Mouse (Mus musculus): ENCODE data around the gene Creld2. TPM values are rescaled to one million over a fixed set of nuclear protein-coding genes. Genes with fewer than 3 reads are reported as not detected.

The Creld2 gene
- polyA plus RNA-seq, 1 experiment from 2014 or later = 84.5 TPM

- no peak overlapping the region for H3K4me3 ChIP-seq (ENCODE audit: low read depth, low read length)
- WGBS = 78% methylated on average over 4 of the region's 4 CpGs
- no peak for DNase-seq (ENCODE audit: low spot score)
- peaks cover 9% of the 10 kb centered on the region for H3K4me1 ChIP-seq (ENCODE audit: control insufficient read depth, insufficient read depth, low read length)
- no peaks in the 10 kb centered on the region for H3K27me3 ChIP-seq (replicated peaks; ENCODE audit: control insufficient read depth, insufficient read depth, low read length)
- no peaks in the 10 kb centered on the region for H3K9me3 ChIP-seq (ENCODE audit: control insufficient read depth, low read length)
- ATAC-seq (ENCODE audit: low read depth) = no peak
- no peak overlapping the region for H3K4me2 ChIP-seq (ENCODE audit: low read depth, low read length)
- peaks cover 25% of the 10 kb centered on the region for H3K36me3 ChIP-seq (ENCODE audit: control insufficient read depth, insufficient read depth, low read length)
- H3K27ac ChIP-seq (replicated peaks; ENCODE audit: low read depth, low read length) = no peak overlapping the region
- H3K9ac ChIP-seq (ENCODE audit: low read depth, low read length) = no peak overlapping the region
These were observed 46.6 kb downstream of the Creld2 start for GRCm38 (mm10) chr15:88865888-88866695.

GRCm38 (mm10) chr15:88866934-88867356, 47.5 kb downstream of the Creld2 start:
- Histone ChIP-seq H3K9me3 (ENCODE audit: control insufficient read depth, low read length) (no peaks in the 10 kb centered on the region), H3K4me2 (ENCODE audit: low read depth, low read length) (no peak overlapping the region), H3K9ac (ENCODE audit: low read depth, low read length) (no peak overlapping the region), H3K36me3 (ENCODE audit: control insufficient read depth, insufficient read depth, low read length) (peaks cover 25% of the 10 kb centered on the region), H3K4me1 (ENCODE audit: control insufficient read depth, insufficient read depth, low read length) (peaks cover 9% of the 10 kb centered on the region), H3K27ac (replicated peaks; ENCODE audit: low read depth, low read length) (no peak overlapping the region), H3K27me3 (replicated peaks; ENCODE audit: control insufficient read depth, insufficient read depth, low read length) (no peaks in the 10 kb centered on the region), H3K4me3 (ENCODE audit: low read depth, low read length) (no peak overlapping the region)
- DNase-seq (ENCODE audit: low spot score) (no peak), ATAC-seq (ENCODE audit: low read depth) (no peak)
- 37% methylated on average over 7 of the region's 7 CpGs for WGBS

GRCm38 (mm10) chr15:88867368-88868023, 48.0 kb downstream of the Creld2 start:
- WGBS = 16% methylated on average over 5 of the region's 5 CpGs
- no peak overlapping the region for H3K4me2 ChIP-seq (ENCODE audit: low read depth, low read length)
- no peak overlapping the region for H3K4me3 ChIP-seq (ENCODE audit: low read depth, low read length)
- ATAC-seq (ENCODE audit: low read depth) (no peak), DNase-seq (ENCODE audit: low spot score) (no peak)
- H3K36me3 ChIP-seq (ENCODE audit: control insufficient read depth, insufficient read depth, low read length) = peaks cover 25% of the 10 kb centered on the region
- no peak overlapping the region for H3K9ac ChIP-seq (ENCODE audit: low read depth, low read length)
- no peaks in the 10 kb centered on the region for H3K27me3 ChIP-seq (replicated peaks; ENCODE audit: control insufficient read depth, insufficient read depth, low read length)
- H3K9me3 ChIP-seq (ENCODE audit: control insufficient read depth, low read length) = no peaks in the 10 kb centered on the region
- no peak overlapping the region for H3K27ac ChIP-seq (replicated peaks; ENCODE audit: low read depth, low read length)
- H3K4me1 ChIP-seq (ENCODE audit: control insufficient read depth, insufficient read depth, low read length) = peaks cover 9% of the 10 kb centered on the region

DNA sequence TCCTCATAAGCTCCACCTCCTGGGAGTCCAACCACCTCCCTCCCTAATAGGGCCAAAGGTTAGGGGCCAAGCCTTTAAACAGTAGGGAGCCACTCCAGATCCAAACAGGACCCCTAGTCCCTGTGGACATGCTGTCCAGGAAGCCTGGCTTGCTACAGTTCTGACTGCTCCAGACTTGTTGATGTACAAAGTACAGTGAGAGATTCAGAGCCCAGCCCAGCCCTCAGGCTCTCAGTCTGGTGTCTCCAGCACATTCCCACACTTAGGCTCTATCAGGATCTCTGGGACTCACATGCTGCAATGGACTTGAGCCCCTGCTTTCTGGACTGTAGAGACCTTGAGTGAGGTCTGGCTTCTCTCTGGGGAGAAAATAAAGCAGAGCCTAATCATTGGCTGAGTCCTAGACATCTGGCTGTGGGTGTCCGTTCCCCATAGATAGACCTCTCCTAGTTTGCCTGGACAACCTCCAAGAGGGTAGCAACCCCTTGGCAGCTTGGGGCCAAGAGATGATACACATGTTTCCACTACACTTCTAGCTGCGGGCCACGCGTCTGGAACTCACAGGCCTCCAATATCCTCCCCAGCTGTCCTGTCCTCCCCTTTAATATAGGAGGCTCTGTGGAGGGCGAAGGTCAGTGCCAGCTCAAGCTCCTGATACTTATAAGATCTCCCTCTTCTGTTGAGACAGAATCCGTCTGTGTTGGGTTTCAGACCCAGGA, 48.7 kb downstream of the Creld2 start:
- DNase-seq (ENCODE audit: low spot score) (no peak), ATAC-seq (ENCODE audit: low read depth) (no peak)
- H3K27me3 ChIP-seq (replicated peaks; ENCODE audit: control insufficient read depth, insufficient read depth, low read length) = no peaks in the 10 kb centered on the region
- peaks cover 9% of the 10 kb centered on the region for H3K4me1 ChIP-seq (ENCODE audit: control insufficient read depth, insufficient read depth, low read length)
- no peak overlapping the region for H3K9ac ChIP-seq (ENCODE audit: low read depth, low read length)
- peaks cover 25% of the 10 kb centered on the region for H3K36me3 ChIP-seq (ENCODE audit: control insufficient read depth, insufficient read depth, low read length)
- no peaks in the 10 kb centered on the region for H3K9me3 ChIP-seq (ENCODE audit: control insufficient read depth, low read length)
- H3K4me2 ChIP-seq (ENCODE audit: low read depth, low read length) = no peak overlapping the region
- 70% methylated on average over 6 of the region's 6 CpGs for WGBS
- no peak overlapping the region for H3K4me3 ChIP-seq (ENCODE audit: low read depth, low read length)
- H3K27ac ChIP-seq (replicated peaks; ENCODE audit: low read depth, low read length) = no peak overlapping the region; the same call in 1 of the 2 replicates

DNA sequence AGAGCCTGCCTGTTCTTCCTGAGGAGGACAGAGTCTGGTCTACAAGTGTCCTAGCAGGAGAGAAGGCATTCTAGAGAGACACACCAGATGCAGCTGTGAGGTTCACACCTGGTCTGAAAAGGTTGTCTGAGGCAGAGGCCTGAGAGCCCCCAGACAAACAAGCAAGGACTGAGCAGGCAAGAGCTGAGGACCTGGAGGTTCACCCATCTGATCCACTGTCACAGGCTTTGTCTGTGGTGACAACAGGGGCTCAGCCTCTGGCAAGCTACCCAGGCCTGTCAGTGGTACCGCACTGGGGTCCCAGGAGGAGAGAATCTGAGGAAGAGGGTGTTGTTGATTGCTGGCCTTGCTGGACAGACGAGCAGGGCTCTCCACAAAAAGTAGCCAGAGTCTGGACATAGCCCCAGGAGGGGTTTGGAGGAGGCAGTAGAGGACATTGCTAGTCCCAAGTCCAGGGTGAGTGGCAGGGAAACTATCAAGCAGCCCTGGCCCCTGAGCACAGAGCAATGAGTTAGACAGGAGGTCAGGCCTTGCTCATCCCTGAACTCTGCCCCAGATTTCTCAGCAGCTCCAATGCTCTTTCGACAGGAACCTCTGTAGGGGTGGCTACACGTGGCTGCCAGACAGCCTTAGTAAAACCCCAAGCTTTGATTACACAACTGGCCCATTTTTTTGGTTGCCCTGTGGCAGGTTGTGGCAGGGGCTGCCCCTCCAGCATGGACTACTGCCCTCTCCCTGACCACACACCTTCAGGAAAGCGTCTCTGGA, 51.2 kb downstream of the Creld2 start:
- Histone ChIP-seq H3K27me3 (replicated peaks; ENCODE audit: control insufficient read depth, insufficient read depth, low read length) (no peaks in the 10 kb centered on the region), H3K27ac (replicated peaks; ENCODE audit: low read depth, low read length) (no peak overlapping the region), H3K9ac (ENCODE audit: low read depth, low read length) (no peak overlapping the region), H3K4me3 (ENCODE audit: low read depth, low read length) (no peak overlapping the region), H3K36me3 (ENCODE audit: control insufficient read depth, insufficient read depth, low read length) (peaks cover 12% of the 10 kb centered on the region; the same call in 1 of the 2 replicates), H3K4me2 (ENCODE audit: low read depth, low read length) (no peak overlapping the region), H3K9me3 (ENCODE audit: control insufficient read depth, low read length) (no peaks in the 10 kb centered on the region), H3K4me1 (ENCODE audit: control insufficient read depth, insufficient read depth, low read length) (no peaks in the 10 kb centered on the region; the same call in 1 of the 2 replicates)
- 58% methylated on average over 5 of the region's 5 CpGs for WGBS
- DNase-seq (ENCODE audit: low spot score) (no peak), ATAC-seq (ENCODE audit: low read depth) (no peak)

GRCm38 (mm10) chr15:88874061-88874460, 54.6 kb downstream of the Creld2 start:
- WGBS = 89% methylated on average over 3 of the region's 3 CpGs
- H3K27ac ChIP-seq (replicated peaks; ENCODE audit: low read depth, low read length) = no peak overlapping the region
- ATAC-seq (ENCODE audit: low read depth) (no peak), DNase-seq (ENCODE audit: low spot score) (no peak)
- H3K4me2 ChIP-seq (ENCODE audit: low read depth, low read length) = no peak overlapping the region
- H3K9me3 ChIP-seq (ENCODE audit: control insufficient read depth, low read length) = no peaks in the 10 kb centered on the region
- H3K27me3 ChIP-seq (replicated peaks; ENCODE audit: control insufficient read depth, insufficient read depth, low read length) = no peaks in the 10 kb centered on the region
- H3K9ac ChIP-seq (ENCODE audit: low read depth, low read length) = no peak overlapping the region
- no peaks in the 10 kb centered on the region for H3K36me3 ChIP-seq (ENCODE audit: control insufficient read depth, insufficient read depth, low read length)
- no peaks in the 10 kb centered on the region for H3K4me1 ChIP-seq (ENCODE audit: control insufficient read depth, insufficient read depth, low read length)
- no peak overlapping the region for H3K4me3 ChIP-seq (ENCODE audit: low read depth, low read length)

DNA sequence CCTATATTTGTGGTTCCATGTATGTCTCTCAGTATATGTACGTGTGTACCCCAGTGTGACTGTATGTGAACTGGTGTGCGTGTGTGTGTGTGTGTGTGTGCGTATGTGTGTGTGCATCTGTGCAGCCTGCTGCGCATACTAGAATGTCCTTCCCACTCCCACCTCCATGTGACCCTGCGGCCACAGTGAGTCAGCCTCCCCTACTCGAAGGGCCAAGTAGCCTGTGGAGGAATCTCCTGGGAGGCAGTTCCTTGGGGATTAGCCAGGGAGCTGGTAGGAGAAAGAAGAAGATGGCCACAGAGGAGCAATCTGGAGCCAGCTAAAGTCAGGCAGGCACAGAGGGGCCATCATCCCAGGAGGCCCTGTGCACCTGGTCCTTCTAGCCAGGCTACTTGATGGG, 55.0 kb downstream of the Creld2 start:
- 79% methylated on average over 6 of the region's 6 CpGs for WGBS
- no peak for ATAC-seq (ENCODE audit: low read depth)

DNA sequence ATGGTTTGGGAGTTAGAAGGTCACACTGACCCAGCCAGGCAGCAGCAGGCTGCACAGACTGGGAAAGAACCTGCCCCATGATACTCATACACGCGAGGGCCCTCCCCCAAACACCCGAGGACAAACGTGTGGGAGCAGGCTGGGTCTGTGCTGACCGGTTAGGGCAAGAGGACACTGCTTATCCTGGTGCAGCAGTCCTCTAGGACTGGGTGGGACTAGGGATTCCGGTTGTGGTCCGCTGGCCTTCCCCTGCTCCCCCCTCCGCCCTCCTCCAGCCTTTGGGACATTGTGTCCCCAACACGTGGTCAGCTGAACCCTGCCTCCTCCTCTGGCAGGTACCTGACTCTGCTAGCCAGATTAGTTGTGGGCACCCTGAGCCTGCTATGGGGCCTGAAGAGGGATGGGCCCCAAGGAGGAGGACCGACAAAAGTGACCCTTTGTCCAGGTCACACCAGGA, 56.2 kb downstream of the Creld2 start:
- no peak overlapping the region for H3K9ac ChIP-seq (ENCODE audit: low read depth, low read length)
- no peak for ATAC-seq (ENCODE audit: low read depth)

More for the DNA sequence above, 55.0 kb downstream of the Creld2 start:
- no peaks in the 10 kb centered on the region for H3K9me3 ChIP-seq (ENCODE audit: control insufficient read depth, low read length)
- DNase-seq (ENCODE audit: low spot score) = no peak
- H3K9ac ChIP-seq (ENCODE audit: low read depth, low read length) = no peak overlapping the region
- no peak overlapping the region for H3K4me3 ChIP-seq (ENCODE audit: low read depth, low read length)
- no peaks in the 10 kb centered on the region for H3K36me3 ChIP-seq (ENCODE audit: control insufficient read depth, insufficient read depth, low read length)
- H3K27me3 ChIP-seq (replicated peaks; ENCODE audit: control insufficient read depth, insufficient read depth, low read length) = no peaks in the 10 kb centered on the region
- no peak overlapping the region for H3K27ac ChIP-seq (replicated peaks; ENCODE audit: low read depth, low read length)
- no peak overlapping the region for H3K4me2 ChIP-seq (ENCODE audit: low read depth, low read length)
- H3K4me1 ChIP-seq (ENCODE audit: control insufficient read depth, insufficient read depth, low read length) = no peaks in the 10 kb centered on the region

More for the DNA sequence above, 56.2 kb downstream of the Creld2 start:
- no peak overlapping the region for H3K4me2 ChIP-seq (ENCODE audit: low read depth, low read length)
- DNase-seq (ENCODE audit: low spot score) = no peak
- H3K4me1 ChIP-seq (ENCODE audit: control insufficient read depth, insufficient read depth, low read length) = no peaks in the 10 kb centered on the region
- H3K27me3 ChIP-seq (replicated peaks; ENCODE audit: control insufficient read depth, insufficient read depth, low read length) = no peaks in the 10 kb centered on the region
- H3K4me3 ChIP-seq (ENCODE audit: low read depth, low read length) = no peak overlapping the region
- no peaks in the 10 kb centered on the region for H3K9me3 ChIP-seq (ENCODE audit: control insufficient read depth, low read length)
- WGBS = 28% methylated on average over 8 of the region's 10 CpGs
- no peaks in the 10 kb centered on the region for H3K36me3 ChIP-seq (ENCODE audit: control insufficient read depth, insufficient read depth, low read length)
- H3K27ac ChIP-seq (replicated peaks; ENCODE audit: low read depth, low read length) = no peak overlapping the region

All from embryonic facial prominence, embryonic 14.5 days (tissue).